Mouse (Mus musculus): ENCODE measurements at regions not wholly inside any gene's neighbourhood (a gene's known extent, or its start where the extent isn't known, plus 50 kb on each side); places are given as distances from the start of the nearest gene placed in this dataset.

GRCm38 (mm10) chr1:121074569-121074968, 257.8 kb downstream of the Insig2 start:
- ATAC-seq (replicated peaks in 1 of 2; ENCODE audit: insufficient read depth in 1 of 2, low FRiP score in 2 of 2, low TSS enrichment in 1 of 2, low read depth in 1 of 2, poor library complexity in 2 of 2, severe bottlenecking in 2 of 2), result no peak

DNA sequence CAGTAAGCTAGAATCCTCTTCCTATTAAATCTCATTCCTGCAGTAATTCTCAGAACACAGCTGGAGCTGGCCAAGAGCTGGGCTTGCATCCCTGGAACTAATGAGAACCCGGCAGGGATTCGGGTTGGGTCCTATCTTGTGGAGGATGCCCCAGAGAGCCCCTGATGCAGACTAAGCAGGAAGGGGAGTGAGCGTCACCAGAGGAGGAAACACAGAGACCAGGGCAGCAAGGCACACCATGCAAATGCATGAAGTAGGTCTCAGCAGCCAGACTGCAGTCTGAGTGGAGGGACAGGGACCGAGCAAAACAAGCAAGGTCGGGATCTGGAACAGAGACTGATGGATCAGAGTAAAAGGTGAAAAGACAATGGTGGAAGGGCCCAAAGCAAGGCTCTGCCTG, 249.6 kb downstream of the Insig2 start:
- no peak for ATAC-seq (replicated peaks in 1 of 2; ENCODE audit: insufficient read depth in 1 of 2, low FRiP score in 2 of 2, low TSS enrichment in 1 of 2, low read depth in 1 of 2, poor library complexity in 2 of 2, severe bottlenecking in 2 of 2)

DNA sequence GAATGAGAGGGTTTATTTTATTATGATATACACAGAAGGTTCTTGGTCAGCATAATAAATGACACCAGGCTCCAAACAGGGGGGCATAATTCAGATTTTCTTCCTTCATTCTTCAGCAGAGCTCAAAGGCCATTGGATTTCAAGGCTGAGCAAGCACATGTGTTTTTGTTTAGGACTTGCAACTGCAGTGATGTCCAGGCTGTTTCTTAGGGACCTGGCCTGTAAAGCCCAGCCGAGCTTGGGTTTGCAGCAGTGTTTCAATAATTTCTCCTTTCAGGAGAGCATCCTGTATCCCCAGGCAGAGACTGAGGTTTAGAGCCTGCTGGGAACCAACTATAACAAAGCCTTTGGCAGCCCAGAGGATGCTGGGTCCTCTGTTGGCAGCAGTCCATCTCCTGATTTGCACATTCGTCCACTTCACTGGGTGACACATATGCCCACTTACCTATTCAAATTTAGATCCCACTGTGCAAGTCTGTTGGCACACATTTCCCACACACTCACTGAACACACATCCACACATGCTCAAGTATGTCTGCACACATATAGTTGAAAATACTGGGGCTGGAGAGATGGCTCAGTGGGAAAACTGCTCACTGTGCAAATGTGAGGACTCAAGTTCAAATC, 247.2 kb downstream of the Insig2 start:
- no peak for ATAC-seq (replicated peaks in 1 of 2; ENCODE audit: insufficient read depth in 1 of 2, low FRiP score in 2 of 2, low TSS enrichment in 1 of 2, low read depth in 1 of 2, poor library complexity in 2 of 2, severe bottlenecking in 2 of 2)

- no peak for ATAC-seq (replicated peaks in 1 of 2; ENCODE audit: insufficient read depth in 1 of 2, low FRiP score in 2 of 2, low TSS enrichment in 1 of 2, low read depth in 1 of 2, poor library complexity in 2 of 2, severe bottlenecking in 2 of 2)
Observed at GRCm38 (mm10) chr1:121087124-121087887, 245.1 kb downstream of the Insig2 start.

GRCm38 (mm10) chr1:121090628-121091027, 241.8 kb downstream of the Insig2 start:
- ATAC-seq (replicated peaks in 1 of 2; ENCODE audit: insufficient read depth in 1 of 2, low FRiP score in 2 of 2, low TSS enrichment in 1 of 2, low read depth in 1 of 2, poor library complexity in 2 of 2, severe bottlenecking in 2 of 2), result no peak

- no peak for ATAC-seq (replicated peaks in 1 of 2; ENCODE audit: insufficient read depth in 1 of 2, low FRiP score in 2 of 2, low TSS enrichment in 1 of 2, low read depth in 1 of 2, poor library complexity in 2 of 2, severe bottlenecking in 2 of 2)
Observed at GRCm38 (mm10) chr1:121092870-121093269, 239.5 kb downstream of the Insig2 start.

GRCm38 (mm10) chr1:121096551-121097550, 235.5 kb downstream of the Insig2 start:
- ATAC-seq (replicated peaks in 1 of 2; ENCODE audit: insufficient read depth in 1 of 2, low FRiP score in 2 of 2, low TSS enrichment in 1 of 2, low read depth in 1 of 2, poor library complexity in 2 of 2, severe bottlenecking in 2 of 2), result no peak

DNA sequence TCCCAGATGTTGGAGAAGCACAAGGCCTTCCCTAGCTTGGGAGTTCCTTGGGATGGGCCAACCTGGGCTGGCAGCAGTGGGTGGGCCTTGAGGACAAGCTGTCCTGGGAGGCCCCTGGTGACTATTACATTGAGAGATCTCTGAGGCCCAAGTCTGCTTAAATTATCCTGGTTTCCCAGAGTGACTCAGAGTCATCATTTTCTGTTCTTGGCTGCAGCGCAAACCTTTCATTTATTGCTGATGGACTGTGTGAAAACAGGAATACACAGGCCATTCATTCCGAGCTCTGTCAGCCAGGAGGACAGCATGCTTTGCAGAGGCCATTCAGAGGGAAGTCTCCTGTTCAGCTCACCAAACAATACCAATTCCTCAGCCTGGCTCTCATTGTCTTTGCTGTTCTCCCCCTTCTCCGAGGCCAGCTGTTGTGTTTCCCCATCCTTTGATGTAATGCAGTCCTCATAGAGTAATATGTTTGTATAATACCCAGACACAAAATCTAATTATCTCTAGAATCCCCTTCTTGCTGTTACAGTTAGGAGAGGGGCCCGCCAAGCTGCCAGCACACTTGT, 220.5 kb downstream of the Insig2 start:
- no peak for ATAC-seq (replicated peaks in 1 of 2; ENCODE audit: insufficient read depth in 1 of 2, low FRiP score in 2 of 2, low TSS enrichment in 1 of 2, low read depth in 1 of 2, poor library complexity in 2 of 2, severe bottlenecking in 2 of 2)

- no peak for ATAC-seq (replicated peaks in 1 of 2; ENCODE audit: insufficient read depth in 1 of 2, low FRiP score in 2 of 2, low TSS enrichment in 1 of 2, low read depth in 1 of 2, poor library complexity in 2 of 2, severe bottlenecking in 2 of 2)
Observed at GRCm38 (mm10) chr1:121112464-121112863, 219.9 kb downstream of the Insig2 start.

DNA sequence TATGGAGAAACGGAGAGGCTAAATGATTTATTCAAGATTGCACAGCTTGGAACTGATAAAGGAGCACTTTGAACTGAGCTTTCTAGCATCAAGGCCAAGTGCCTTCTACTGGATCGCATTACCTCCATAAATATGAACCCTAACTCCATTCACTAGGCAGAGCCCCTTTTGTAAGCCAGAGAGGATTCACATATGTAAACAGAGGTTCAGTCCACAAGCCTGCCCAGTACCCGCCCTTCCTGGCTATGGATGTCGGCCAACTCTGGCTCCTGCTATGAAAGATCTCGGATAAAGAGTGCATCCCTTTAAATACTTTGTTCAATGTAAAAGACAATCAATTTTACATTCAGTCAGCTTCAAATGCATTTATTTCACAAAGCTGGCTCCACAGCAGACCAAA, 215.8 kb downstream of the Insig2 start:
- no peak for ATAC-seq (replicated peaks in 1 of 2; ENCODE audit: insufficient read depth in 1 of 2, low FRiP score in 2 of 2, low TSS enrichment in 1 of 2, low read depth in 1 of 2, poor library complexity in 2 of 2, severe bottlenecking in 2 of 2)

GRCm38 (mm10) chr1:121123436-121123835, 209.0 kb downstream of the Insig2 start:
- ATAC-seq (replicated peaks in 1 of 2; ENCODE audit: insufficient read depth in 1 of 2, low FRiP score in 2 of 2, low TSS enrichment in 1 of 2, low read depth in 1 of 2, poor library complexity in 2 of 2, severe bottlenecking in 2 of 2), result no peak

GRCm38 (mm10) chr1:121136284-121136683, 196.1 kb downstream of the Insig2 start:
- no peak for ATAC-seq (replicated peaks in 1 of 2; ENCODE audit: insufficient read depth in 1 of 2, low FRiP score in 2 of 2, low TSS enrichment in 1 of 2, low read depth in 1 of 2, poor library complexity in 2 of 2, severe bottlenecking in 2 of 2)

- ATAC-seq (replicated peaks in 1 of 2; ENCODE audit: insufficient read depth in 1 of 2, low FRiP score in 2 of 2, low TSS enrichment in 1 of 2, low read depth in 1 of 2, poor library complexity in 2 of 2, severe bottlenecking in 2 of 2), result no peak
Observed at GRCm38 (mm10) chr1:121136846-121137245, 195.5 kb downstream of the Insig2 start.

- ATAC-seq (replicated peaks in 1 of 2; ENCODE audit: insufficient read depth in 1 of 2, low FRiP score in 2 of 2, low TSS enrichment in 1 of 2, low read depth in 1 of 2, poor library complexity in 2 of 2, severe bottlenecking in 2 of 2), result no peak
Observed at GRCm38 (mm10) chr1:121144981-121145380, 187.4 kb downstream of the Insig2 start.

DNA sequence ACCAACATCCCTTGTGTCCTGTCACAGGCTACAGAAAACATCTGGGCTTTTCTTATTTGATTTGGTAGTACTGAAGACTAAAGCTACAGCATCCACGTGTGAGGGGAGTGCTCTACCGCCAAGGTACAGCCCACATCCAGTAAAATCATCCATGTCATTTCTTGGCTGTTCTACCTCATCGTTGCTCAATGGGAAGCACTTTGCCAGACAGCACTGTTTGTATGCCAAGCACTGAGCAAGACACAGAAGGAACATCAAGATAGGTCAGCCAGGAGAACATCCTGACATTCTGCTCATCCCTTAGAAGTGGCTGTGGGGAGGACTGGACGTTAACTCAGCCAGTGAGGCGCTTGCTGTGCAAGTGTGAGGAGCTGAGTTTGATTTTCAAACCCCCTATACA, 178.9 kb downstream of the Insig2 start:
- no peak for ATAC-seq (replicated peaks in 1 of 2; ENCODE audit: insufficient read depth in 1 of 2, low FRiP score in 2 of 2, low TSS enrichment in 1 of 2, low read depth in 1 of 2, poor library complexity in 2 of 2, severe bottlenecking in 2 of 2)

DNA sequence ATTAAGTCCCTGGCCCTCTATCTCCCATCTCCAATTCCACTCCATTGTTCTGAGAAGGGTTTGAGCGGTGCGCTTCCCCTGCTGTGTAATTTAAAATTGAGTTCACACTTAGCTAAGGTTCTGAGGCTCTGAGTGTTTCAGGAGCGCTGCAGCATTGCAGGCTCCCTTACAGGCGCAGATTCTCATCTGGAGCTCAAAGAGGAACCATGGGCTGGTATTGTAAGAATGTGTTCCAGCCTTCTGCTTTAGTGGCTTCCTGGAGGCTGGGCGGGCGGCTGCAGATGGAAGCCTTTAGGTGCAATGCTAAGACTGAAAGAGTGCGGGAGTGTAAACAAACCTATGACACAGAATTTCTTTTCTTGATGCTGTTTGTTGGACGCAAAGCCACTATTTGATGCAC, 177.8 kb downstream of the Insig2 start:
- peak; percentile 45 to 69; a peak in 3 of 4 replicates for ATAC-seq (replicated peaks in 1 of 2; ENCODE audit: insufficient read depth in 1 of 2, low FRiP score in 2 of 2, low TSS enrichment in 1 of 2, low read depth in 1 of 2, poor library complexity in 2 of 2, severe bottlenecking in 2 of 2)

GRCm38 (mm10) chr1:121168651-121169050, 163.7 kb downstream of the Insig2 start:
- ATAC-seq (replicated peaks in 1 of 2; ENCODE audit: insufficient read depth in 1 of 2, low FRiP score in 2 of 2, low TSS enrichment in 1 of 2, low read depth in 1 of 2, poor library complexity in 2 of 2, severe bottlenecking in 2 of 2), result no peak

DNA sequence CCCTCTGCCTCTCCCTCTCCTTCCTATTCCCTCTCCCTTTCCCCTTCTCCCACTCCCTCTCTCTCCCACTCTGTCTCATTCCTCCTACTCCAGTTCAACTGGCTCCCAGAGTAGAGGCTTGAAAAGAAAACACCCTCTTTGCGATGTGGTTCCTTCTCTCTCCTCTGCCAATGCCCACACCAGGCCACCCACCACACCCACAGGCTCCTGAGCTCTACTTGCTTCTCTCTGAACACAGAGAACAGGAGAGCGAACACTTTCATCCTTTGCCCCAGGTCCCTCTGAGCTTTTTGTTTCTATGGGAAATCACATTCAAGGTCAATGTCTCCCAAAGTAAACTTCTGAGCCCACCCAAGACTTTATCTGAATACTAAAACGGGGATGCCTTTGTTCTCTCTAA, 155.8 kb downstream of the Insig2 start:
- no peak for ATAC-seq (replicated peaks in 1 of 2; ENCODE audit: insufficient read depth in 1 of 2, low FRiP score in 2 of 2, low TSS enrichment in 1 of 2, low read depth in 1 of 2, poor library complexity in 2 of 2, severe bottlenecking in 2 of 2)
